Mouse (Mus musculus): ENCODE data around the gene Cdkn2c.

Cdkn2c gene

GRCm38 (mm10) chr4:109657021-109657850, 9.8 kb downstream of the Cdkn2c start:
- peak; percentile 34 for DNase-seq (ENCODE audit: low spot score)

GRCm38 (mm10) chr4:109656301-109656700, 10.7 kb downstream of the Cdkn2c start:
- DNase-seq (ENCODE audit: low spot score): no peak

- DNase-seq (ENCODE audit: low spot score): no peak
These were observed 11.3 kb downstream of the Cdkn2c start for GRCm38 (mm10) chr4:109655738-109656137.

- no peak for DNase-seq (ENCODE audit: low spot score)
These were observed 12.3 kb downstream of the Cdkn2c start for GRCm38 (mm10) chr4:109654701-109655100.

- DNase-seq (ENCODE audit: low spot score): no peak
These were observed 13.7 kb downstream of the Cdkn2c start for GRCm38 (mm10) chr4:109653251-109653650.

- no peak for DNase-seq (ENCODE audit: low spot score)
These were observed 17.7 kb downstream of the Cdkn2c start for GRCm38 (mm10) chr4:109649331-109649730.

GRCm38 (mm10) chr4:109647281-109647680, 19.7 kb downstream of the Cdkn2c start:
- DNase-seq (ENCODE audit: low spot score): no peak

GRCm38 (mm10) chr4:109641451-109641850, 25.5 kb downstream of the Cdkn2c start:
- no peak for DNase-seq (ENCODE audit: low spot score)

- DNase-seq (ENCODE audit: low spot score): no peak
These were observed 26.8 kb downstream of the Cdkn2c start for GRCm38 (mm10) chr4:109640141-109640540.

- no peak for DNase-seq (ENCODE audit: low spot score)
These were observed 27.6 kb downstream of the Cdkn2c start for GRCm38 (mm10) chr4:109639356-109639755.

GRCm38 (mm10) chr4:109634971-109635370, 32.0 kb downstream of the Cdkn2c start:
- no peak for DNase-seq (ENCODE audit: low spot score)

- no peak for DNase-seq (ENCODE audit: low spot score)
These were observed 36.0 kb downstream of the Cdkn2c start for GRCm38 (mm10) chr4:109631029-109631428.

- no peak for DNase-seq (ENCODE audit: low spot score)
These were observed 36.8 kb downstream of the Cdkn2c start for GRCm38 (mm10) chr4:109630215-109630614.

GRCm38 (mm10) chr4:109612596-109612995, 54.4 kb downstream of the Cdkn2c start:
- DNase-seq (ENCODE audit: low spot score): no peak

All from urinary bladder, postnatal 14 days (tissue).